ENCODE assay signal across 9 mouse cellular contexts in genomic region chr6:116682317-116682716, GRCm38 (mm10). TPM values are rescaled to one million over a fixed set of nuclear protein-coding genes. Genes with fewer than 3 reads are reported as not detected.
DNase-seq lines count a peak whose midpoint lies in the region; ATAC-seq and TF ChIP-seq lines count a peak whose summit lies in the region.
"Had no signal": no experiment of that assay in that cellular context is flagged by ENCODE, and none has a peak within 500 bp of the region (broad histone marks: within the 10 kb centered on the region; RNA-seq: fewer than 3 reads in every experiment).

No protein-coding gene starts in this region.

- no peaks in the 10 kb centered on the region for H3K27me3 ChIP-seq in liver, embryonic 16.5 days (ENCODE audit: control insufficient read depth, insufficient read depth, low read depth, low read length)
- H3K27me3 ChIP-seq in spleen, adult 2 months (ENCODE audit: control insufficient read depth, insufficient read depth, low read length) = no peaks in the 10 kb centered on the region

- no peak for TF ChIP-seq POLR2A in spleen, adult 2 months (IDR thresholded peaks at IDR 0.05; ENCODE audit: low read depth, low read length)

- TF ChIP-seq CTCF in spleen, adult 2 months (IDR thresholded peaks at IDR 0.05; ENCODE audit: extremely low read depth, insufficient read depth, insufficient read length, insufficient replicate concordance) = no peak

- peak; percentile 31 for DNase-seq in adrenal gland, postnatal 14 days
- no peak for DNase-seq in adrenal gland, postnatal 4 days (ENCODE audit: low spot score in 2 of 2)
- DNase-seq in right cerebral cortex, postnatal 14 days = peak; percentile 26
- DNase-seq in right cerebral cortex, adult 2 months (ENCODE audit: low spot score in 2 of 2) = no peak
- DNase-seq in spleen, adult 2 months (ENCODE audit: low read depth in 1 of 2, low spot score in 2 of 2) = peak; percentile 67 to 69
- DNase-seq in cerebellum, adult 18-20 months = no peak
- no peak for DNase-seq in right cerebral cortex, postnatal 36 days (ENCODE audit: low spot score in 2 of 2)

- H3K27ac ChIP-seq in liver, embryonic 16.5 days (ENCODE audit: low read length) = 0 out of 2 replicates have a peak overlapping the region, but pooled peaks have one; percentile 35
- peak overlapping the region; percentile 95 for H3K27ac ChIP-seq in spleen, adult 2 months (ENCODE audit: insufficient read depth, low read length)
- H3K27ac ChIP-seq: liver, embryonic 14.5 days had no signal

- WGBS in liver, embryonic 16.5 days (ENCODE audit: insufficient replicate concordance) = 7% methylated on average over 6 of the region's 6 CpGs
- WGBS in spleen, adult 2 months = under 1% methylated on average over 6 of the region's 6 CpGs

- H3K36me3 ChIP-seq in liver, embryonic 16.5 days (ENCODE audit: control insufficient read depth, insufficient read depth) = no peaks in the 10 kb centered on the region
- H3K36me3 ChIP-seq in spleen, adult 2 months (ENCODE audit: control insufficient read depth, insufficient read depth, low read length) = no peaks in the 10 kb centered on the region

- H3K4me1 ChIP-seq in liver, embryonic 16.5 days (ENCODE audit: control insufficient read depth, low read depth, low read length) = no peaks in the 10 kb centered on the region
- peaks cover 42% of the 10 kb centered on the region; the same call in 1 of the 2 replicates for H3K4me1 ChIP-seq in spleen, adult 2 months (ENCODE audit: control insufficient read depth, insufficient read depth, insufficient read length)

- no peaks in the 10 kb centered on the region for H3K9me3 ChIP-seq in liver, embryonic 16.5 days (replicated peaks; ENCODE audit: control insufficient read depth, low read length)

- H3K4me3 ChIP-seq in liver, embryonic 16.5 days (ENCODE audit: low read depth, low read length) = no peak overlapping the region
- no peak overlapping the region for H3K4me3 ChIP-seq in spleen, adult 2 months (ENCODE audit: extremely low read depth, insufficient read depth, insufficient read length)

- peak; percentile 31; the same call in 1 of the 2 replicates for ATAC-seq in liver, embryonic 16.5 days (ENCODE audit: low read depth)

- H3K4me2 ChIP-seq in liver, embryonic 16.5 days (ENCODE audit: low read depth, low read length) = no peak overlapping the region

- H3K9ac ChIP-seq in liver, embryonic 16.5 days (ENCODE audit: low read depth, low read length) = no peak overlapping the region
- H3K9ac ChIP-seq: liver, embryonic 14.5 days had no signal

RNA-seq across cellular contexts. Expression of gene Rassf4, which starts 8.6 kb away (rescaled TPM):
- 5.7 and 11.8 TPM in 2 replicates for total RNA-seq in adrenal gland, postnatal 14 days (2021)
- 1 to 10 TPM; 5.7 to 7.7 TPM for total RNA-seq in adrenal gland, postnatal 4 days (2021)
- polyA plus RNA-seq in liver, embryonic 16.5 days (2015; fragmentation: Nextera tagmentation; extraction: Ambion mirVana) = 6.7 and 7.9 TPM in 2 replicates
- polyA plus RNA-seq in spleen, adult 2 months (2012; rRNA removed) = 19.4 and 23.5 TPM in 2 replicates

RNA-seq across cellular contexts. Expression of gene Depp1, which starts 31.9 kb away (rescaled TPM):
- total RNA-seq in adrenal gland, postnatal 14 days (2021) = 67.4 and 88.3 TPM in 2 replicates
- 10 to 100 TPM in 1 of 2 experiments, 1 to 10 TPM in 1; 7.1 to 13.3 TPM for total RNA-seq in adrenal gland, postnatal 4 days (2021)
- 22.1 and 37.9 TPM in 2 replicates for polyA plus RNA-seq in liver, embryonic 16.5 days (2015; fragmentation: Nextera tagmentation; extraction: Ambion mirVana)
- polyA plus RNA-seq in spleen, adult 2 months (2012; rRNA removed) = 2.5 and 2.6 TPM in 2 replicates

RNA-seq across cellular contexts. Expression of gene Tmem72, which starts 34.4 kb away (rescaled TPM):
- total RNA-seq in adrenal gland, postnatal 14 days (2021) = 0.04 and 0.08 TPM in 2 replicates
- 1 to 10 TPM in 1 of 2 experiments, under 1 TPM in 1; 0.59 to 4.6 TPM for total RNA-seq in adrenal gland, postnatal 4 days (2021)
- polyA plus RNA-seq in liver, embryonic 16.5 days (2015; fragmentation: Nextera tagmentation; extraction: Ambion mirVana) = 0.05 and 0.15 TPM in 2 replicates
- 0.01 TPM in 2 replicates for polyA plus RNA-seq in spleen, adult 2 months (2012; rRNA removed)

RNA-seq across cellular contexts. Expression of gene Zfp422, which starts 53.5 kb away (rescaled TPM):
- total RNA-seq in adrenal gland, postnatal 14 days (2021) = 23.9 and 26.2 TPM in 2 replicates
- 10 to 100 TPM; 32.3 to 37.3 TPM for total RNA-seq in adrenal gland, postnatal 4 days (2021)
- 21.9 and 23.2 TPM in 2 replicates for polyA plus RNA-seq in liver, embryonic 16.5 days (2015; fragmentation: Nextera tagmentation; extraction: Ambion mirVana)
- polyA plus RNA-seq in spleen, adult 2 months (2012; rRNA removed) = 5.9 and 7.2 TPM in 2 replicates

Comparison
In these comparisons a context has a peak if more than half of its experiments do, and no peak if none do; other contexts are left out.
1. DNase-seq: peak in adrenal gland, postnatal 14 days (single experiment), right cerebral cortex, postnatal 14 days (single experiment) and spleen, adult 2 months (2 of 2); none in adrenal gland, postnatal 4 days (0 of 2), right cerebral cortex, adult 2 months (0 of 2), cerebellum, adult 18-20 months (0 of 2) and right cerebral cortex, postnatal 36 days (0 of 2).